Mouse (Mus musculus) telencephalon, adult 2 months (tissue): ENCODE measurements around the gene Fbxl19.
"Not testable (repeated sequence)": the region's sequence is repeated elsewhere in the genome, so short reads cannot be mapped to it uniquely, and the experiment has no call there.

ENCODE experiments used
- DNase-seq: peaks from one replicate; pipeline ENCODE4 v3.0.0-alpha.2; 2011; ENCODE audit warnings: low read depth, low spot score

Fbxl19 gene

DNA sequence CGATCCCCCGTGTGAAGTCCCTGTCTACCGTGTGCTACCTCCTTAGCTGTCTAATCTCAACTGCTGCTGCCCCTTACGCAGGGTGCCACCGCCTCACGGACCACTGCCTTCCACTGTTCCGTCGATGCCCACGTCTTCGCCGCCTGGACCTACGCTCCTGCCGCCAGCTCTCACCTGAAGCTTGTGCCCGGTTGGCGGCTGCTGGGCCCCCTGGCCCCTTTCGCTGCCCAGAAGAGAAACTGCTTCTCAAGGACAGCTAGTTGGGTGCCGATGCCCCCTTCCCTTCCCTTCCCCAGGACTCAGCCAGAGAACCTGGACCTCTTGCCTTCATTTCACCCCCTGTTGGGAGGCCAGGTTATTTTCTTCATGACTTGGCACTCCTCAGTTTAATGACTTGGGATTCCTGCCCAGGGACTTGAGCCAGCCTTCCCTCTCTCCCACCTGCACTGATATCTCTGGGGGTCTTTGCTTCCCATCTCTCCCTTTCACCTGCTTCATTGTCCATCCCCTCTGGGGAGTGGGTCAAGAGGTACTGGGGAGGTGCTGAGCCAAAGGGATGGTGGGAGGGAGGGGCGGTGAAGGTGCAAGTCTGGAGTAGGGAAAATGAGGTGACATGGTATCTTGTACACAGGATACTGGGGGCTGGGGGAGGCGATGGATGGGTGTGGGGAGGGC is 23.5 kb downstream of the Fbxl19 start:
- no peak for DNase-seq

DNA sequence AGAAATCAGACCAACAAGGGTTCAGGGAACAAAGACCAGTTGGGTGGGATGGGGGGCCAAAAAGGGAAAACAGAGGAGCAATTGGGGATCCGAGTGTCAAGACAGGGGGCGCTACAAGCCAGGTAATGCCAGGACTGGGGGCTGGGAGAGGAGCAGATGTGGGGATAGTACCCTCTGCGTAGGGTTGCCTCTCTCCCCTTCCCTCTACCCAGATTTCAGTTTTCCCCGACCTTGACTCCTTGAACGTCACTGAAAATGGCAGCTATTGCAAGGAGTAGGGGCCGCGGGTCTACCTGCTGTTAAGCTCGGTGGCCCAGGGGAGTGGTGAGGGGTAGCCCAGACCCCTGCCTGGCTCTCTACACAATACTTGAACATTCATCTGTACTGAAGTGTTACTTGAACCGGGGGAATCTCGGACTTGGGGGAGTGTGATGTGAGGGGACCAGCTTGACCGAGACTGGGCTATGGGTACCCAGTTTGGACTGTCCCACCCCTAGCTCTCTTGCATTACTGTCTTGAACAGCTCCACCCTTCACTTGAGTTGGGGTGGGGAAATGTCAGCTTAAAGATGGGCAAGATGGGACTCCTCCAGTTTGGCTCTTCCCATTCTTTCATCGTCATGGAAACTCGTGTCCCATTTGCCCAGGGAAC is 24.1 kb downstream of the Fbxl19 start:
- no peak for DNase-seq

DNA sequence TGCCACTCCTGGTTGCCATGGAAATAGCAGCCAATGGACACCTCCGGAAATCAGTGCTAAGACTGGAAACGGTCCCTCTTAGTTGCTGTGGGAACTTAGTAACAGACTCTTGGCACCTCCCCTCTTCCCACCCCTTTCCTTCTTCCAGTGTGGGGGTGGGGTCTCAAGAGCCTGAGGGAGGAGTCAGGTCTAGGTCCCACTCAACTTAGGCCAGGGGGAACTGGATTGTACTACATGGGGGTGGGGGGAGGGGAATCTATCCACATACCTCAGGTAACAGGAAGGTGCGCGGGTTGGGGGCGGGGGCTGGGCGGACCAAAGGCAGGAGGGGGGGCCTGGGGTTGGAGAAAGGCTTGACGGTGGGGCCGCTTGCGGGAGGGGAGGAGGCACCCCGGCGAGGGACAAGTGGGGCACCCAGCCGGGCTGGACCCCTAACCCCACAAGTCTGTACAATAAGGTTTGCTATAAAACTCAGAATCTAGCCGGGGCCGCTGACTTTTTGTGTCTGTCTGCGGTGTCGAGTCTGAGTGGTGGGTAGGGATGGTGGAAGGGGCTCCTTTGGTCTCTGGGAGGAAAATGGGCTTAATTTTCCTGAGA is 24.8 kb downstream of the Fbxl19 start:
- DNase-seq: peak; percentile 99

DNA sequence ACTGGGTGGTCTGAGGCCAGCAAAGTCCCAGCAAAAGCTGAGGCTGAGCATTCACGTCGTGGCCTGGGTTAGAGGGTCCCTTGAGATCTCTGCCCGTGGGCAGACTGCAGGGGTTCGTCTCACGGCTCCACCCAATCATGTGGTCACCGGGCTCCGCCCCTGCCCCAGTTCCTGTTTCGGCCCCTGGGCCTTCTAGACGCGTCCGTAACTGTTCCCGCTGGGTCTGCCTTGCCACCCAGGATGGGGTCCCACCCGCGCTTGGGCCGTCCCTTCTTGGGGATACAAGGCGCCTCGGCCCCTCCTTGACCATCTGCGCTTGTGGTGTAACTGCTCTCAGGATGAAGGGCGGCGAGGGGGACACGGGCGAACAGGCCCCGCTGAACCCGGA is 25.3 kb downstream of the Fbxl19 start, which contains the start of gene Orai3:
Gene Orai3, plus strand, starts transcription at position 165 of the 388 bp plus-strand sequence.
- peak; percentile 66 for DNase-seq

DNA sequence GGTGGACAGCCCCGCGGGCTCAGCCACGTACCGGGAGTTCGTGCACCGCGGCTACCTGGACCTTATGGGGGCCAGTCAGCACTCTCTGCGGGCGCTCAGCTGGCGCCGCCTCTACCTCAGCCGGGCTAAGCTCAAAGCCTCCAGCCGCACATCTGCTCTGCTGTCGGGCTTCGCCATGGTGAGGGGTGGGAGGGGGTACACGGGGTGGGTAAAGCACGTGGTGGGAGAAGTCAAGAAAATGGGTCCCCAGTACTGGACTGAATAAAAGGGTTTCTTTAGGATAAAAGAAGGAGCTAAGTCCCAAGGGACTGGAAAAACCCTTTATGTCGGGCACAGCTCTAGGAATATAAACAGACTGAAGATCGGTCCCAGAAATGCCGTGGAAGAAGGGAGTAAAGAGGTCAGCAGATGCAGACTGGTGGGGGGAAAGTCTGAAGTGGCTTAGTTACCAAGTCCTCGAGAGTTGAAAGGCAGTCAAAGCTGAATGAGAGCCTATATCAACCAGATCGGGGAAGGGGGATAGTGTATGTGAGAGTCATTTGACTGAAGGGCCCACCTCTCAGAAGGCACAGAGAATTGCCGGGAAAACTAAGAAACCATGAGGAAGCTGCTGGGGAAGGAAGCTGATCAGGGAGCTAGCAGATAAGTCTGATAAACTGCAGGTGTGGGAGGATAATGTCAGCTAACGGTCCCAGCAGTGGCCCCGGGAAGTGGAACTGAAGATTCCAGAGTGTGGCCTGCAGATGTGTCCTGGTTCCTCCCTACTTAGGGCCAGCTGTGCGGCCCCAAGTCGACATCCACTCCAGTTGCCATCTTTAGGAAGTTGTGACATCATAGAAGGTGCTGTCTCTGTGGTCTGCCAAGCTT is 25.9 kb downstream of the Fbxl19 start:
- DNase-seq: no peak

DNA sequence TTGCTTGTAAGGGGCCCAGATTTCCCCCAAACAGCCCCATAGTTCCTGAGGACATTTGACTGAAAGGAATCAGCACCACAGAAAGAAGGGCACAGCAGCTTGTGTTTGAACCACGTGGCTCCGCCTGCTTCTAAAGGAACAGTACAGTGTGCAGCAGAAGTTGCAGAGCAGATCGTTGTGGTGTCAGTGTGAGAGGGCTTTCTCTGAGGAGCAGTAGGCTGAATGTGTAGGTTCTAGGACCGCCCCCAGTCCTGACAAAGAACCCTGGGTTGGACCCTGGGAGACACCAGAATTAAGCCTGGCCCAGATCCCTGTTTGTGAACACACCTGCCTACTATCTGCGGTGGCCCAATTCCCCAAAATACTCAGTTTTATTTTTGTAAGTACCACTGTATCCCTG is 26.9 kb downstream of the Fbxl19 start:
- peak; percentile 74 for DNase-seq

DNA sequence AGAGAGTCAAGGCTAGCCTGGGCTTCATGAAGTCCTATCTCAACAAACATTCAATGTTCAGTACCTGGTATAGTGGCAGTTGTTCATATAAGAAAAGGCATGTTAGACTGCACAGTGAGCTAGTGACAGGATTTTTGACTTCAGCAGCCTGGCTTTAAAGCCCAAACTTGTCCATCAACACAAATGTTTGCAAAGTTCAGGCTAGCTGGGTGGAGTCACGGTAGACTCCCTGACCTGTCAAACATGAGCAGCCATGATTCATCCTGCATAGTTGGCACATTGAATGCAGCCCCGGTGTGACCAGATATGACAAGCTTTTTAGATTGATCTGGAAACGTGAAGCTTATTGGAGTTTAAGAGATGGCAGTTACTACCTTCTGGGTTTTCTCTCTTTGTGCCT is 27.7 kb downstream of the Fbxl19 start:
- no peak for DNase-seq

DNA sequence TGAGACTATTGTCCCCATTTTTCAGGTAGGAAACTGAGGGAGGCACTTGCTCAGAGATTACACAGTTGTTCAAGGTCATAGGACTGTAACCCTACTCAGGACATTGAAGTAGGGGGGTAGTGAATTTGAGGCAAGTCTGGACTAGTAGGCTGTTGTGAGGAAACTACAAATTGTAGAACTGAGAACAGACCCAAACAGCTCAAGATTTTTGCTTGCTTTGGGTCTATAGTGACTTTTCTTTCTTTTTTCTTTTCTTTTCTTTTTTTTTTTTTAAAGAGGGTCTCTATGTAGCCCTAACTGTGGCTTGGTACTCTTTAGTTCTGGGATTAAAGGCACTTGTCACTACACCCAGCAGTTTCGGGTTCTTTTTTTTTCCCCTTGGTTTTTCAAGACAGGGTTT is 28.2 kb downstream of the Fbxl19 start:
- DNase-seq: no peak

DNA sequence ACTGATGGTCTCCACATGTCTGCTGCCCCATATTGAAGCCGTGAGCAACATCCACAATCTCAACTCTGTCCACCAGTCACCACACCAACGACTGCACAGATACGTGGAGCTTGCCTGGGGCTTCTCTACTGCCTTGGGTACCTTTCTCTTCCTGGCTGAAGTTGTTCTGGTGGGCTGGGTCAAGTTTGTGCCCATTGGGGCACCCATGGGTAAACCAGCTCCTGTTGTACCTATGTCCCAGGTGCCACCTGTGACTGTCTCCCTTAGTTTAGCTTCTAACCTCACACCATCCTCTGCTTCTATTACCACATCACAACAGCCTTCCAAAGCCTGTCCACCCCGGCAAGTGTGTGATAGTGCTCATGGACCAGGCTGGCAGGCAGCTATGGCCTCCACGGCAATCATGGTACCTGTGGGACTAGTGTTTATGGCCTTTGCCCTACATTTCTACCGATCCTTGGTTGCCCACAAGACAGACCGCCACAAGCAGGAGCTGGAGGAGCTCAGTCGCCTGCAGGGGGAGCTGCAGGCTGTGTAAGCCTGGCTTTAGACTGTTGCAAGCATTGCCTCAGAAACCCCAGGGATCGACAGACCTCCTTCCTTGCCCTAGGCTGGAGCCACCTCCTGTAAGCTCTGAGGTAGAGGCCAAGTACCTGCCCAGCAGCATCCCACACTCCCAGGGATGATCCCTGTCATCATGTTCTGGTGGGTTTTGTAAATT is 29.5 kb downstream of the Fbxl19 start:
- DNase-seq: no peak

DNA sequence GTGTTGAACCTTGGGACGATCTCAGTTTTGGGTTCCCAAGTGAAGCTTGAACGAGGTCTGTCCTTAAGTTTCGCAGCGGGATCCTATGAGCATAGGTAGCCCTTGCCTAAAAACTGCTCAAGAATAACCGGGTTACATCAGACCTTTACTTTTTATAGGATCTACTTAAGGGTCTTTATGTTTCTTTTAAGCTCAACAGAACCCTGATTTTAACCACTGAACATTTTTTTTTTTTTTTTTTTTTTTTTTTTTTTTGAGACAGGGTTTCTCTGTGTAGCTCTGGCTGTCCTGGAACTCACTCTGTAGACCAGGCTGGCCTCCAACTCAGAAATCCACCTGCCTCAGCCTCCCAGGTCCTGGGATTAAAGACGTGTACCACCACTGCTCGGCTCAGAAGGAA is 31.5 kb downstream of the Fbxl19 start:
- DNase-seq: not testable (repeated sequence)

DNA sequence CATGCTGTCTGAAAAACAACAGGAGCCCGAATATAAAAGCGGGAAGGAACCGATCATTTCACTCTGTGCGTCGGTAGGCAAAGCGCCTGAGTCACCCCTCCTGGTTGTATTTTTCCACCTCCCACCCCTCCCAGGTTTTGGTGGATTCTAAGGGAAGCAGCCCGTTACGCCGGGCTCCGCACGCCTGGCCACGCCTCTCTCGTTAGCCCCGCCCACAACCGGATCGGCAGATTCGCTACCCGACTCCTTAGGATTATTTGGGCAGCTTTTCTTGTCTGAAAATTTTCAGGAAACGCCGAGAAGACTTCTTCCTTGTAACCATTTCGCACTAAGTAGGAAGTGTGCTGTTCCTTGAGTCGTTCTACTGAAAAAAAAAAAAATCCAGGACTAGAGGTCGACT is 32.1 kb downstream of the Fbxl19 start, which contains the start of gene Setd1a:
Gene Setd1a, plus strand, starts transcription at position 245 of the 400 bp plus-strand sequence.
- DNase-seq: peak; percentile 81

DNA sequence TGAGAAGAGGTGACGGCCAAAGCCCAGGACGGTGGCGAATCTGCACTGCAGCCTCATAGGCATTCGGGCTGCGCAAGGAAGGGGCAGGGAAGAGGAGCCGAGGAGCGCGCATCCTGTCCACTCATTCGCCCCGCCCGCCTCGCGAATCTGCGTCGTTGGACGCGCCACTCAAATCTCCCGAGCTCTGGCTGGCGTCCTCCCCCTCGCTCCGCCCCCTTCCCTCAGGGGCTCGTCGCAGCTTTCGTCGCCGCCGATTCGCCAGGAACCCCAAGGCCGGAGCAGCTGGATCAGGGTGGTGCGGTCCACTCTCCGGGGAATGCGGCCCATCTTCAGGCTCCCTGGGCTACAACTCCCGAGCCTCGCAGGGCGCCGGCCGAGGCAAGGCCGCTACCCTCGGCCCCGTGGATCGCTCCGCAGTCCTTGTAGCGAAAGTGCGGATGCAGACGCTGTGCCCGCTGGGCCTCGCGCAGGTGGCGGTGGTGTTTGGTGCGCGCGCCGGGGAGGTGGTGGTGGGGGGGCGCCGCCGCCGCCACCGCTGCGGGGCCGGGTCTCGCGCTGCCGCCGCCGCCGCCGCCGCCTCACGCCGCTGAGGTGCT is 32.6 kb downstream of the Fbxl19 start:
- DNase-seq: peak; percentile 96

DNA sequence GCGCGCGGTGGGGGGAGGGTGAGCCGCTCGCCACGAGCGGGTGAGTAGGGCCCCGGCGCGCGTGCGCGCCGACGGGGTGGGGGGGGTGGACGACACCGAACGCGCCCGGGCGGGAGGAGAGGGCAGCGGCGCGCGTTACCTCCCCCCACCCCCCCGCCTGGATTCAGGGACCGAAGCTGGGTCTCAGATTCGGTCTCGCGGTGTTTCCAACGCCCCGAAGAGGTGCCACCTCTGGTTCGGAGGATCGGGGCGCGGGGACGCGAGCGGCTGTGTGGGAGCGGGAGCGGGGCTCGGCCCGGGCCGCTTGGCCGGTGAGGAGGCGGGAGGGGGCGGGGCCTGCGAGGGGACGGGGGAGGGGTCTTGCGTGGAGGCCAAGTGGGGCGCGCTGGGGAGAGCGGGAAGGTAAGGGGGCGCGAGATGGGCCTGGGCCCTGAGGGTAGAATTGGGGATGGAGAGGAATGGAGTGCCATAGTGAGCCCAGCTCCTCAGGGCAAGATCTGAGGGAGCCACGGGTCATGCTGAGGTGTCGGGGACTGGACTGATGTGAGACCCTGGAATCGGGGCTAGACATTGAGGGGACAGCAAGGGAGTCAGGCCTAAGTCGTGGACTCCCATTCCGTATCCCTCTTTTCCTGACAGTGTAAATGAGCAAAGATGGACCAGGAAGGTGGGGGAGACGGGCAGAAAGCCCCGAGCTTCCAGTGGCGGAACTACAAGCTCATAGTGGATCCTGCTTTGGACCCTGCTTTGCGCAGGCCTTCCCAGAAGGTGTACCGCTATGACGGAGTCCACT is 33.3 kb downstream of the Fbxl19 start:
- no peak for DNase-seq

DNA sequence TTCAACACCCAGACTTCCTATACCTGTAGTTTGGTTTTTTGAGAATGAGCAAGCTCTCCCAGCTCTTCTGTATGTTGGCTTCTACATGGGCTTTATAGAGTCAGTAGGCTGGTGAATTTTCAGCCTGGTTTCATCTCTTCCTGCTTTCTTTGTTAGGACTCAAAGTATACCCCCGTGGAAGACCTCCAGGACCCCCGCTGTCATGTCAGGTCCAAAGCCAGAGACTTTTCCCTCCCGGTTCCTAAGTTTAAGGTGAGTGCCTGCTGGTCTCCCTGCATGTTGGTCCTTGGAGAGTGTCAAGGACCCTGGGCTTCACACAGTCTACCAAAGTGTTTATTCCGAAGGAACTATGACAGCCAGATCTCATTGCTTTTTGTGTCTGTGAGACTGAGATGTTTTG is 34.0 kb downstream of the Fbxl19 start:
- no peak for DNase-seq

DNA sequence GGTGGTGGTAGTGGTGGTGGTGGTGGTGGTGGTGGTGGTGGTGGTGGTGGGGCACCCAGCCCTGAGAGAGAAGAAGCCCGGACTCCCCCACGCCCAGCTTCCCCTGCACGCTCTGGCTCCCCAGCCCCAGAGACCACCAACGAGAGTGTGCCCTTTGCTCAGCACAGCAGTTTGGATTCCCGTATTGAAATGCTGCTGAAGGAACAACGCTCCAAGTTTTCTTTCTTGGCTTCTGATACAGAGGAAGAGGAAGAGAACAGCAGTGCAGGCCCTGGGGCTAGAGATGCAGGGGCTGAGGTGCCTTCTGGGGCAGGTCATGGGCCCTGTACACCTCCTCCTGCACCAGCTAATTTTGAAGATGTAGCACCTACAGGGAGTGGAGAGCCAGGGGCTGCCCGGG is 41.0 kb downstream of the Fbxl19 start, which contains the start of gene Gm49388:
Gene Gm49388, plus strand, starts transcription at position 301 of the 400 bp plus-strand sequence.
- no peak for DNase-seq

DNA sequence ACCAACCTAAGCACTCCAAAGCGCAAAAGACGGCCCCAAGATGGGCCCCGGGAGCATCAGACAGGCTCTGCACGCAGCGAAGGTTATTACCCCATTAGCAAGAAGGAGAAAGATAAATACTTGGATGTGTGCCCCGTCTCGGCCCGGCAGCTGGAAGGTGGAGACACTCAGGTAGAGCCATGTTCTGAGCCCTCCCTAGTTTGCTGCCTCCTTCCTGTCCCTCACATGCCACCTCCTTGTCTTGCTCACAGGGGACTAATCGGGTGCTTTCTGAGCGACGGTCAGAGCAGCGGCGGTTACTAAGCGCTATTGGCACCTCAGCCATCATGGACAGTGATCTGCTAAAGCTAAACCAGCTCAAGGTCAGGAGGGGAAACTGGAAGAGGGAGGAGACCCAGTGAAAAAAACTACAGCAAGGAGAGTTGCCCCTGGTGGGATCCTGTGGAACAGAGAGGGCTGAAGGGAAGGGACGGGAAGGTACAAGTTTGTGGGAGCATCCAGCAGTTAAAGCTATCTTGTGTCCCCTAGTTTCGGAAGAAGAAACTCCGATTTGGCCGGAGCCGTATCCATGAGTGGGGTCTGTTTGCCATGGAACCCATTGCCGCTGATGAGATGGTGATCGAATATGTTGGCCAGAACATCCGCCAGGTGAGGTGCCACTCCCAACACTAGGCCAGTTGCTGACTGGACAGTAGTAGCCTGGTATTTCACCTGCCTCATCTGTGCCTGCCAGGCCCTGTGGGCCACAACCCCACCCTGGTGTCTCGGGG is 52.9 kb downstream of the Fbxl19 start:
- DNase-seq: no peak

DNA sequence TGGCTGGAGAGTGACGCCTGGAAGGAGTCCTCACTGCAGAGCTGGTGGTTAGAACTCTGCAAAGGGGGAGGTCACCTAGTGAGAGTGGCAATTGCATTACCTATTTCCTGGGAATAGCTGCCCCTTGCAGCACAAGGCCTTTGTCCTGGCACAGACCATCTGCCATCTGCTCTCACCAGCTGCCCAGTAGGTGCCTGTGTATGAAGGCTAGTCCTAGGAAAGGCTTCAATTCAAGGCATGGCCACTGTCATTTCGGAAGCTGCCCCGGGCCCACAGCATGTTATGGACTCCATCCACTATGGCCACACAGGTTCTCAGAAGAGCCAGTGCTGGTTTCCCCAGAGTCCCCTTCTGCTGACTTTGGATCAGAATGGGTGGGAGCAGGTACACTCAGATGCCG is 54.2 kb downstream of the Fbxl19 start:
- DNase-seq: no peak

DNA sequence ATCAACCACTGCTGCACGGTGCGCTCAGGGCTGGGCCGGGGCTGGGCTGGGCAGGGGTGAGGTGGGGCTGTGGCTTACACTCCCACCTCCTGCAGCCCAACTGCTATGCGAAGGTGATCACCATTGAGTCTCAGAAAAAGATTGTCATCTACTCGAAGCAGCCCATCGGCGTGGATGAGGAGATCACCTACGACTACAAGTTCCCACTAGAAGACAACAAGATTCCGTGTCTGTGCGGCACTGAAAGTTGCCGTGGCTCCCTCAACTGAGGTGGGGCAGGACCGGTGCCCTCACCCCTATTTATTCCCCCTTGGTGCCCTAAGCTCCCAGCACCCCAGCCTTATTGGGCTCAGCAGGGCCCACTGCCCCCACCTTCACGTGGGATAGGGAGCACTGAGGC is 54.9 kb downstream of the Fbxl19 start:
- DNase-seq: no peak

DNA sequence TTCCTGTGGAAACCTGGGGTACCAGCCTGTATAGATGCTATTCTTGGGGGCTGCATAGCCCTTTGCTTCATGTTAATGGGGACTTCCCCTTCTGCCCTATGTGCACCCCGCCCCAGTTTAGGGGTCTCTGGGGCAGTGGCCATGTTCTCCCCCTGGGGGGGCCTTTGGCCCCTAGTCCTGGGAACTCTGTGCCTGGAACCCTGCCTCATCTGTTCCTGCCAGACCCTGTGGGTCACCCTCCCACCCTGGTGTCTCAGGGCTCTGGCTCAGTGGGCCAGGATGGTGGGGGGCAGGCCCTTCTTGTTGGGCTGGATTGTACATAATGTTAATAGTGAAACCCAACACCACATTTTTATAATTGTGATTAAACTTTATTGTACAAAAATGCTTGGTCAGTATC is 55.4 kb downstream of the Fbxl19 start:
- no peak for DNase-seq
